In genomic region chr13:109116342-109117201, GRCm38 (mm10) we compare ENCODE assay signal across 9 mouse cellular contexts.
A peak's percentile ranks its signal among the peaks of the same experiment; 100 is the strongest.
DNase-seq lines count a peak whose midpoint lies in the region; ATAC-seq lines count a peak whose summit lies in the region.
"Had no signal": no experiment of that assay in that cellular context is flagged by ENCODE, and none has a peak within 500 bp of the region (broad histone marks: within the 10 kb centered on the region; RNA-seq: fewer than 3 reads in every experiment).

No protein-coding gene starts in this region.

- H3K9ac ChIP-seq in forebrain, embryonic 13.5 days = peak overlapping the region; percentile 78
- no peak overlapping the region for H3K9ac ChIP-seq in intestine, embryonic 14.5 days (ENCODE audit: low read length)
- H3K9ac ChIP-seq in midbrain, embryonic 14.5 days (replicated peaks; ENCODE audit: low read length) = peak overlapping the region; percentile 68

- no peak overlapping the region for H3K27ac ChIP-seq in brown adipose tissue, adult 24 weeks (replicated peaks; ENCODE audit: low read depth, low read length)
- H3K27ac ChIP-seq in forebrain, embryonic 13.5 days = no peak overlapping the region
- H3K27ac ChIP-seq in intestine, embryonic 14.5 days (ENCODE audit: low read depth) = no peak overlapping the region
- peak overlapping the region; percentile 66 for H3K27ac ChIP-seq in midbrain, embryonic 14.5 days (replicated peaks; ENCODE audit: low read depth, low read length)

- H3K4me3 ChIP-seq in brown adipose tissue, adult 24 weeks (ENCODE audit: insufficient read depth, low read depth, low read length) = peak overlapping the region; percentile 18; the same call in 1 of the 2 replicates
- H3K4me3 ChIP-seq in forebrain, embryonic 13.5 days = peak overlapping the region; percentile 79
- H3K4me3 ChIP-seq in intestine, embryonic 14.5 days (ENCODE audit: low read depth, low read length) = peak overlapping the region; percentile 39
- H3K4me3 ChIP-seq in midbrain, embryonic 14.5 days (replicated peaks; ENCODE audit: low read depth, low read length) = peak overlapping the region; percentile 65

- peaks cover 4% of the 10 kb centered on the region; the same call in 1 of the 2 replicates for H3K4me1 ChIP-seq in brown adipose tissue, adult 24 weeks (ENCODE audit: control insufficient read depth, insufficient read depth, insufficient read length, low read length)
- H3K4me1 ChIP-seq in forebrain, embryonic 13.5 days = peaks cover 9% of the 10 kb centered on the region
- 0 out of 2 replicates have a peak, but pooled peaks cover 5% of the 10 kb centered on the region for H3K4me1 ChIP-seq in intestine, embryonic 14.5 days (replicated peaks; ENCODE audit: control insufficient read depth, insufficient read depth, low read length)
- H3K4me1 ChIP-seq in midbrain, embryonic 14.5 days (ENCODE audit: control insufficient read depth, insufficient read depth, low read length) = peaks cover 7% of the 10 kb centered on the region

- under 1% methylated on average over 52 of the region's 63 CpGs for WGBS in forebrain, embryonic 13.5 days
- WGBS in intestine, embryonic 14.5 days = under 1% methylated on average over 50 of the region's 63 CpGs
- WGBS in midbrain, embryonic 14.5 days = under 1% methylated on average over 62 of the region's 63 CpGs

- H3K27me3 ChIP-seq in forebrain, embryonic 13.5 days = peaks cover 20% of the 10 kb centered on the region
- H3K27me3 ChIP-seq in intestine, embryonic 14.5 days (replicated peaks; ENCODE audit: control insufficient read depth, insufficient read depth, low read length) = peaks cover 23% of the 10 kb centered on the region
- H3K27me3 ChIP-seq in midbrain, embryonic 14.5 days (ENCODE audit: control insufficient read depth, insufficient read depth, low read length) = no peaks in the 10 kb centered on the region
- H3K27me3 ChIP-seq: CH12.LX had no signal

- H3K4me2 ChIP-seq in forebrain, embryonic 13.5 days = peak overlapping the region; percentile 100
- H3K4me2 ChIP-seq in intestine, embryonic 14.5 days (ENCODE audit: low read length) = peak overlapping the region; percentile 80
- peak overlapping the region; percentile 64 for H3K4me2 ChIP-seq in midbrain, embryonic 14.5 days (ENCODE audit: low read length)

- peak; percentile 86 for ATAC-seq in forebrain, embryonic 13.5 days
- ATAC-seq in intestine, embryonic 14.5 days (replicated peaks; ENCODE audit: low FRiP score, low TSS enrichment, low read depth) = peak; percentile 58
- ATAC-seq in midbrain, embryonic 14.5 days (ENCODE audit: low FRiP score, low TSS enrichment) = peak; percentile 87

- intact Hi-C loops in gastrocnemius, postnatal 14 days (cut with DNase I; ENCODE audit: low total_unique reads) = no loop called here
- intact Hi-C loops in left cerebral cortex, postnatal 36 days (cut with DNase I) = loop anchor here (5.0 kb wide), 1 partner anchor 91 kb away; no protein-coding TSS in a partner anchor

- no peaks in the 10 kb centered on the region for H3K9me3 ChIP-seq in forebrain, embryonic 13.5 days (replicated peaks)
- H3K9me3 ChIP-seq in intestine, embryonic 14.5 days (ENCODE audit: control insufficient read depth, low read length) = no peaks in the 10 kb centered on the region
- H3K9me3 ChIP-seq in midbrain, embryonic 14.5 days (ENCODE audit: control insufficient read depth, low read length) = no peaks in the 10 kb centered on the region

- H3K36me3 ChIP-seq in forebrain, embryonic 13.5 days (ENCODE audit: poor library complexity, severe bottlenecking) = no peaks in the 10 kb centered on the region
- H3K36me3 ChIP-seq in intestine, embryonic 14.5 days (ENCODE audit: control insufficient read depth, insufficient read depth, low read length) = no peaks in the 10 kb centered on the region
- no peaks in the 10 kb centered on the region for H3K36me3 ChIP-seq in midbrain, embryonic 14.5 days (ENCODE audit: control insufficient read depth, insufficient read depth, low read length)

- peak; percentile 16 for DNase-seq in gastrocnemius, postnatal 14 days
- DNase-seq in gastrocnemius, adult 8-10 months (ENCODE audit: low spot score in 2 of 2) = no peak
- peak; percentile 88 for DNase-seq in intestine, embryonic 14.5 days (ENCODE audit: low spot score)
- DNase-seq in left cerebral cortex, postnatal 36 days (ENCODE audit: low spot score in 2 of 2) = peak; percentile 65 to 74
- DNase-seq in midbrain, embryonic 14.5 days = peak; percentile 87
- peak; percentile 2 for DNase-seq in thymus, postnatal 25 days

Comparison
In these comparisons a context has a peak if more than half of its experiments do, and no peak if none do; other contexts are left out.
1. DNase-seq: peak in gastrocnemius, postnatal 14 days (single experiment), intestine, embryonic 14.5 days (single experiment), left cerebral cortex, postnatal 36 days (2 of 2), midbrain, embryonic 14.5 days (single experiment) and thymus, postnatal 25 days (single experiment); none in gastrocnemius, adult 8-10 months (0 of 2).
2. H3K4me3 ChIP-seq: peak in every context shown above with its lines; median percentile 79 in forebrain, embryonic 13.5 days; 65 in midbrain, embryonic 14.5 days; 39 in intestine, embryonic 14.5 days; 18 in brown adipose tissue, adult 24 weeks.
3. Peak in every context shown above with its lines, with median percentiles within 50 percentile points of each other: ATAC-seq and H3K4me2 ChIP-seq.